Mouse (Mus musculus) adrenal gland, postnatal 36 days (tissue): Measurements from ENCODE around the gene C1qtnf5. TPM values are rescaled to one million over a fixed set of nuclear protein-coding genes. Genes with fewer than 3 reads are reported as not detected.

ENCODE experiments used
- DNase-seq, 2 experiments: peaks; one replicate each; pipeline ENCODE4 v3.0.0; 2021; ENCODE audit warnings: mixed read lengths in 1 of 2
- total RNA-seq, 2 experiments: library from RNA; stranded (reverse); gene quantifications; 2 replicates each; pipeline ENCODE4 v1.2.3; 2021

Gene C1qtnf5
- total RNA-seq, 2 experiments from 2014 or later: 13.0 to 20.4 TPM

- DNase-seq: peak; percentile 90 to 92
Observed at GRCm38 (mm10) chr9:44078955-44079756, 27.9 kb upstream of the C1qtnf5 start.

- DNase-seq: no peak
Observed at GRCm38 (mm10) chr9:44079997-44080780, 26.9 kb upstream of the C1qtnf5 start.

- DNase-seq: no peak
Observed at GRCm38 (mm10) chr9:44080953-44081352, 26.1 kb upstream of the C1qtnf5 start.

GRCm38 (mm10) chr9:44081581-44081980, 25.5 kb upstream of the C1qtnf5 start:
- DNase-seq: no peak

- DNase-seq: no peak
Observed at GRCm38 (mm10) chr9:44082266-44082665, 24.8 kb upstream of the C1qtnf5 start.

GRCm38 (mm10) chr9:44083392-44084121, 23.5 kb upstream of the C1qtnf5 start:
- DNase-seq: no peak

GRCm38 (mm10) chr9:44084236-44084635, 22.8 kb upstream of the C1qtnf5 start:
- no peak for DNase-seq

- DNase-seq: peak; percentile 99 to 100
Observed at GRCm38 (mm10) chr9:44084659-44085229, 22.3 kb upstream of the C1qtnf5 start.

- DNase-seq: no peak
Observed at GRCm38 (mm10) chr9:44085276-44085675, 21.8 kb upstream of the C1qtnf5 start.

- peak; percentile 54 to 78 for DNase-seq
Observed at GRCm38 (mm10) chr9:44085741-44086665, 21.0 kb upstream of the C1qtnf5 start.

GRCm38 (mm10) chr9:44086960-44087359, 20.1 kb upstream of the C1qtnf5 start:
- DNase-seq: no peak

- DNase-seq: peak; percentile 46 to 59
Observed at GRCm38 (mm10) chr9:44087761-44088455, 19.1 kb upstream of the C1qtnf5 start.

- DNase-seq: no peak
Observed at GRCm38 (mm10) chr9:44088877-44089608, 18.0 kb upstream of the C1qtnf5 start.

- DNase-seq: peak; percentile 76 to 80
Observed at GRCm38 (mm10) chr9:44093612-44094503, 13.2 kb upstream of the C1qtnf5 start.

GRCm38 (mm10) chr9:44094737-44095136, 12.3 kb upstream of the C1qtnf5 start:
- DNase-seq: no peak

- DNase-seq: no peak
Observed at GRCm38 (mm10) chr9:44095781-44096180, 11.3 kb upstream of the C1qtnf5 start.

GRCm38 (mm10) chr9:44096536-44096935, 10.5 kb upstream of the C1qtnf5 start:
- peak in 1 of 2 experiments; percentile 53 for DNase-seq

GRCm38 (mm10) chr9:44101490-44101889, 5.6 kb upstream of the C1qtnf5 start, which contains the start of gene Mfrp:
TSS of gene Mfrp (plus strand) at chr9:44101729.
- no peak for DNase-seq
